Mouse (Mus musculus) hindbrain, embryonic 12.5 days (tissue): ENCODE measurements around the gene Bglap2. TPM values are rescaled to one million over a fixed set of nuclear protein-coding genes. Genes with fewer than 3 reads are reported as not detected.
"Not testable (repeated sequence)": the region's sequence is repeated elsewhere in the genome, so short reads cannot be mapped to it uniquely, and the experiment has no call there.

Experiments used
- ATAC-seq: fragments of 200-750 bp; cut with Nextera tagmentation; 2 replicates; pipeline ENCODE4 v1.8.0; 2017; ENCODE audit warnings: moderate TSS enrichment; ENCODE audit not compliant: low FRiP score
- H3K27ac ChIP-seq: fragments of 300-500 bp; sonication (generic); 2 replicates; pipeline ENCODE4 v1.5.1; 2016; ENCODE audit warnings: mild to moderate bottlenecking
- H3K27me3 ChIP-seq: fragments of 300-500 bp; sonication (generic); 2 replicates; pipeline ENCODE4 v1.6.1; 2016; ENCODE audit warnings: mild to moderate bottlenecking
- H3K36me3 ChIP-seq: fragments of 300-500 bp; sonication (generic); 2 replicates; pipeline ENCODE4 v1.6.1; 2016; ENCODE audit warnings: mild to moderate bottlenecking
- H3K4me1 ChIP-seq: fragments of 300-500 bp; sonication (generic); 2 replicates; pipeline ENCODE4 v1.6.1; 2016
- H3K4me2 ChIP-seq: fragments of 300-500 bp; sonication (generic); replicated peaks from 2 replicates; pipeline ENCODE4 v1.6.1; 2016; ENCODE audit warnings: mild to moderate bottlenecking
- H3K4me3 ChIP-seq: fragments of 300-500 bp; sonication (generic); 2 replicates; pipeline ENCODE4 v1.5.1; 2016; ENCODE audit warnings: mild to moderate bottlenecking
- H3K9ac ChIP-seq: fragments of 300-500 bp; sonication (generic); 2 replicates; pipeline ENCODE4 v1.6.1; 2016; ENCODE audit warnings: mild to moderate bottlenecking, moderate library complexity
- H3K9me3 ChIP-seq: fragments of 300-500 bp; sonication (generic); replicated peaks from 2 replicates; pipeline ENCODE4 v1.6.1; 2016; ENCODE audit warnings: mild to moderate bottlenecking
- WGBS: fragments of 180-500 bp; shearing (Covaris S2); methylation state at CpG from one replicate; pipeline ENCODE4 v1.1.7; 2016; 5-methylcytosine and 5-hydroxymethylcytosine counted together
- polyA plus RNA-seq: library from polyadenylated mRNA; unstranded; fragments of >200 nt; fragmentation: Nextera tagmentation; extraction: Ambion mirVana; gene quantifications from 2 replicates; pipeline ENCODE4 v1.2.1, GENCODE M21; 2016

The Bglap2 gene
- polyA plus RNA-seq: not detected in 2 replicates

- H3K9ac ChIP-seq, H3K4me1 ChIP-seq, H3K4me3 ChIP-seq, H3K27me3 ChIP-seq, H3K27ac ChIP-seq, ATAC-seq, H3K4me2 ChIP-seq, H3K36me3 ChIP-seq, H3K9me3 ChIP-seq: not testable (repeated sequence)
- 84% methylated on average over 5 of the region's 5 CpGs for WGBS
Measured at GRCm38 (mm10) chr3:88378599-88378998, at the start of gene Bglap2. TSS of gene Bglap2 (minus strand) at chr3:88378699.

- ATAC-seq: no peak
- H3K4me2 ChIP-seq: no peak overlapping the region
- H3K4me1 ChIP-seq: peaks cover 18% of the 10 kb centered on the region
- H3K4me3 ChIP-seq: no peak overlapping the region
- H3K36me3 ChIP-seq: no peaks in the 10 kb centered on the region
- no peaks in the 10 kb centered on the region for H3K9me3 ChIP-seq
- no peak overlapping the region for H3K27ac ChIP-seq
- 84% methylated on average over 4 of the region's 4 CpGs for WGBS
- H3K27me3 ChIP-seq: no peaks in the 10 kb centered on the region
- no peak overlapping the region for H3K9ac ChIP-seq
Measured at GRCm38 (mm10) chr3:88427342-88427905, 48.9 kb upstream of the Bglap2 start.

- WGBS: 89% methylated on average over 10 of the region's 10 CpGs
Measured at GRCm38 (mm10) chr3:88425708-88426420, 47.4 kb upstream of the Bglap2 start.

GRCm38 (mm10) chr3:88425330-88425689, 46.8 kb upstream of the Bglap2 start:
- no peak for ATAC-seq
- Histone ChIP-seq H3K27me3 (no peaks in the 10 kb centered on the region), H3K9ac (no peak overlapping the region), H3K27ac (no peak overlapping the region), H3K9me3 (no peaks in the 10 kb centered on the region), H3K36me3 (peaks cover 11% of the 10 kb centered on the region), H3K4me3 (peak overlapping the region; percentile 81; the same call in 1 of the 2 replicates), H3K4me1 (peaks cover 28% of the 10 kb centered on the region), H3K4me2 (peak overlapping the region; percentile 93)
- 10% methylated on average over 2 of the region's 2 CpGs for WGBS

More at GRCm38 (mm10) chr3:88425708-88426420, 47.4 kb upstream of the Bglap2 start:
- no peaks in the 10 kb centered on the region for H3K27me3 ChIP-seq
- no peak overlapping the region for H3K27ac ChIP-seq
- H3K9me3 ChIP-seq: no peaks in the 10 kb centered on the region
- H3K9ac ChIP-seq: no peak overlapping the region
- ATAC-seq: no peak
- H3K4me2 ChIP-seq: no peak overlapping the region
- peaks cover 28% of the 10 kb centered on the region for H3K4me1 ChIP-seq
- H3K4me3 ChIP-seq: no peak overlapping the region
- H3K36me3 ChIP-seq: peaks cover 6% of the 10 kb centered on the region

- H3K27ac ChIP-seq: peak within 1 kb of the TSS; percentile 77
Measured at GRCm38 (mm10) chr3:88424605-88425329, 46.3 kb upstream of the Bglap2 start, which contains the start of gene Slc25a44. TSS of gene Slc25a44 (minus strand) at chr3:88425139.

GRCm38 (mm10) chr3:88422020-88422720, 43.7 kb upstream of the Bglap2 start:
- Histone ChIP-seq H3K27me3 (no peaks in the 10 kb centered on the region), H3K4me1 (peaks cover 28% of the 10 kb centered on the region), H3K4me3 (no peak overlapping the region), H3K36me3 (peaks cover 43% of the 10 kb centered on the region), H3K27ac (no peak overlapping the region), H3K4me2 (no peak overlapping the region), H3K9me3 (no peaks in the 10 kb centered on the region), H3K9ac (peak overlapping the region; percentile 13; the same call in 1 of the 2 replicates)
- no peak for ATAC-seq
- 26% methylated on average over 9 of the region's 9 CpGs for WGBS

More at GRCm38 (mm10) chr3:88424605-88425329, 46.3 kb upstream of the Bglap2 start, which contains the start of gene Slc25a44:
- Histone ChIP-seq H3K9me3 (no peaks in the 10 kb centered on the region), H3K4me3 (peak within 1 kb of the TSS; percentile 81), H3K4me2 (peak within 1 kb of the TSS; percentile 93), H3K36me3 (peaks cover 17% of the 10 kb centered on the region), H3K4me1 (peaks cover 28% of the 10 kb centered on the region), H3K9ac (peak within 1 kb of the TSS; percentile 84), H3K27me3 (no peaks in the 10 kb centered on the region)
- WGBS: under 1% methylated on average over 35 of the region's 35 CpGs
- ATAC-seq: peak; percentile 98

- WGBS: 96% methylated on average over 19 of the region's 19 CpGs
- no peak overlapping the region for H3K4me3 ChIP-seq
- no peak overlapping the region for H3K9ac ChIP-seq
- no peaks in the 10 kb centered on the region for H3K9me3 ChIP-seq
- no peaks in the 10 kb centered on the region for H3K27me3 ChIP-seq
- H3K36me3 ChIP-seq: peaks cover 52% of the 10 kb centered on the region
- H3K27ac ChIP-seq: no peak overlapping the region
- no peak for ATAC-seq
- no peak overlapping the region for H3K4me2 ChIP-seq
- H3K4me1 ChIP-seq: peaks cover 28% of the 10 kb centered on the region
Measured at GRCm38 (mm10) chr3:88420771-88421170, 42.3 kb upstream of the Bglap2 start.

- H3K36me3 ChIP-seq: peaks cover 66% of the 10 kb centered on the region
Measured at GRCm38 (mm10) chr3:88418016-88418415, 39.5 kb upstream of the Bglap2 start.

GRCm38 (mm10) chr3:88415668-88416067, 37.2 kb upstream of the Bglap2 start:
- 79% methylated on average over 4 of the region's 4 CpGs for WGBS
- ATAC-seq: no peak
- Histone ChIP-seq H3K27ac (no peak overlapping the region), H3K4me2 (no peak overlapping the region), H3K4me1 (peaks cover 5% of the 10 kb centered on the region), H3K4me3 (no peak overlapping the region), H3K36me3 (peaks cover 73% of the 10 kb centered on the region), H3K9ac (no peak overlapping the region), H3K27me3 (no peaks in the 10 kb centered on the region), H3K9me3 (no peaks in the 10 kb centered on the region)

More at GRCm38 (mm10) chr3:88418016-88418415, 39.5 kb upstream of the Bglap2 start:
- Histone ChIP-seq H3K4me3 (no peak overlapping the region), H3K4me2 (no peak overlapping the region), H3K27ac (no peak overlapping the region), H3K27me3 (no peaks in the 10 kb centered on the region), H3K4me1 (peaks cover 14% of the 10 kb centered on the region), H3K9ac (no peak overlapping the region), H3K9me3 (no peaks in the 10 kb centered on the region)
- 87% methylated on average over 6 of the region's 6 CpGs for WGBS
- no peak for ATAC-seq

- H3K4me2 ChIP-seq: no peak overlapping the region
- no peaks in the 10 kb centered on the region for H3K27me3 ChIP-seq
- H3K36me3 ChIP-seq: peaks cover 43% of the 10 kb centered on the region
- no peak overlapping the region for H3K4me3 ChIP-seq
- no peak for ATAC-seq
- no peak overlapping the region for H3K9ac ChIP-seq
- peaks cover 22% of the 10 kb centered on the region for H3K4me1 ChIP-seq
- no peaks in the 10 kb centered on the region for H3K9me3 ChIP-seq
- 91% methylated on average over 11 of the region's 11 CpGs for WGBS
- no peak overlapping the region for H3K27ac ChIP-seq
Measured at GRCm38 (mm10) chr3:88412636-88413035, 34.1 kb upstream of the Bglap2 start.

- H3K27me3 ChIP-seq: no peaks in the 10 kb centered on the region
- no peak for ATAC-seq
- no peak overlapping the region for H3K4me3 ChIP-seq
- no peak overlapping the region for H3K9ac ChIP-seq
- no peak overlapping the region for H3K27ac ChIP-seq
- H3K9me3 ChIP-seq: no peaks in the 10 kb centered on the region
- 92% methylated on average over 4 of the region's 4 CpGs for WGBS
- peaks cover 22% of the 10 kb centered on the region for H3K4me1 ChIP-seq
- H3K36me3 ChIP-seq: peaks cover 34% of the 10 kb centered on the region
- no peak overlapping the region for H3K4me2 ChIP-seq
Measured at GRCm38 (mm10) chr3:88411681-88412080, 33.2 kb upstream of the Bglap2 start.

- 0 out of 2 replicates have a peak overlapping the region, but pooled peaks have one; percentile 86 for H3K9ac ChIP-seq
- peaks cover 27% of the 10 kb centered on the region for H3K36me3 ChIP-seq
- H3K4me3 ChIP-seq: peak overlapping the region; percentile 75
- H3K27ac ChIP-seq: peak overlapping the region; percentile 85
- no peaks in the 10 kb centered on the region for H3K27me3 ChIP-seq
- H3K9me3 ChIP-seq: no peaks in the 10 kb centered on the region
- WGBS: 34% methylated on average over 7 of the region's 7 CpGs
- H3K4me2 ChIP-seq: peak overlapping the region; percentile 72
- ATAC-seq: no peak
- H3K4me1 ChIP-seq: peaks cover 22% of the 10 kb centered on the region
Measured at GRCm38 (mm10) chr3:88410645-88411031, 32.1 kb upstream of the Bglap2 start.
